Mouse (Mus musculus) forebrain, embryonic 16.5 days (tissue): ENCODE results near the gene Nudt15. TPM values are rescaled to one million over a fixed set of nuclear protein-coding genes. Genes with fewer than 3 reads are reported as not detected.

Experiments
- polyA plus RNA-seq: library from polyadenylated mRNA; unstranded; fragments of >200 nt; fragmentation: Nextera tagmentation; extraction: Ambion mirVana; gene quantifications from 2 replicates; pipeline ENCODE4 v1.2.1, GENCODE M21; 2015

Nudt15 gene
- polyA plus RNA-seq, 1 experiment from 2014 or later: 7.1 TPM

Other genes starting within 250 kb of the Nudt15 start
- gene Rb1, start 222.4 kb downstream of the Nudt15 start, polyA plus RNA-seq: 15.8 and 22.7 TPM in 2 replicates
- 630 and 738 TPM in 2 replicates for gene Itm2b, start 163.0 kb downstream of the Nudt15 start, polyA plus RNA-seq
- 106 and 110 TPM in 2 replicates for gene Med4, start 38.2 kb downstream of the Nudt15 start, polyA plus RNA-seq
- gene Sucla2, start 22.9 kb downstream of the Nudt15 start, polyA plus RNA-seq: 108 and 110 TPM in 2 replicates
- gene Gm21750, start 113.0 kb upstream of the Nudt15 start, polyA plus RNA-seq: not detected in 2 replicates